Mouse (Mus musculus): Measurements from ENCODE around the gene Svopl. TPM values are rescaled to one million over a fixed set of nuclear protein-coding genes. Genes with fewer than 3 reads are reported as not detected.

Gene Svopl
- total and polyA plus RNA-seq, 3 experiments, result not detected

- TF ChIP-seq JUND (IDR thresholded peaks at IDR 0.05; ENCODE audit: low read depth, low read length) (no peak), MAFK (IDR thresholded peaks at IDR 0.05; ENCODE audit: borderline replicate concordance, low read depth, low read length) (no peak), CTCF (IDR thresholded peaks at IDR 0.05 in 2 of 3, conservative IDR thresholded peaks at IDR 0.05 in 1 of 3; ENCODE audit: control insufficient read depth in 1 of 3, insufficient read depth in 1 of 3, low read depth in 2 of 3, low read length in 3 of 3, poor library complexity in 1 of 3, severe bottlenecking in 1 of 3) (no peak), NELFE (IDR thresholded peaks at IDR 0.05; ENCODE audit: low read depth, low read length) (no peak), TBP (IDR thresholded peaks at IDR 0.05; ENCODE audit: low read depth, low read length) (no peak), POLR2AphosphoS2 (IDR thresholded peaks at IDR 0.05; ENCODE audit: low read length) (no peak), USF1 (IDR thresholded peaks at IDR 0.05; ENCODE audit: low read depth, low read length) (no peak), MEF2A (IDR thresholded peaks at IDR 0.05; ENCODE audit: extremely low read depth, insufficient replicate concordance, low read depth, low read length, poor library complexity, severe bottlenecking) (no peak), CHD1 (IDR thresholded peaks at IDR 0.05; ENCODE audit: low read depth, low read length) (no peak), ELF1 (IDR thresholded peaks at IDR 0.05; ENCODE audit: low read depth, low read length) (no peak), MAZ (IDR thresholded peaks at IDR 0.05; ENCODE audit: low read depth, low read length) (no peak), CHD2 (IDR thresholded peaks at IDR 0.05; ENCODE audit: low read length) (no peak), SIN3A (IDR thresholded peaks at IDR 0.05; ENCODE audit: low read length) (no peak), BHLHE40 (IDR thresholded peaks at IDR 0.05; ENCODE audit: borderline replicate concordance, low read depth, low read length) (no peak), POLR2A (IDR thresholded peaks at IDR 0.05; ENCODE audit: control insufficient read depth in 1 of 2, insufficient read depth in 1 of 2, low read depth in 1 of 2, low read length in 2 of 2, poor library complexity in 1 of 2) (no peak), GABPA (IDR thresholded peaks at IDR 0.05; ENCODE audit: low read depth, low read length) (no peak)
- Histone ChIP-seq H3K79me2 (ENCODE audit: control insufficient read depth, insufficient read depth, low read length, poor library complexity) (no peaks in the 10 kb centered on the region), H3K9ac (ENCODE audit: control insufficient read depth, low read depth, low read length, poor library complexity, severe bottlenecking) (no peak overlapping the region), H3K36me3 (ENCODE audit: control insufficient read depth in 1 of 2, insufficient read depth in 2 of 2, low read length in 2 of 2) (no peaks in the 10 kb centered on the region), H3K4me3 (ENCODE audit: control insufficient read depth in 1 of 2, insufficient read depth in 1 of 2, low read depth in 2 of 2, low read length in 2 of 2) (no peak overlapping the region), H3K4me1 (ENCODE audit: control insufficient read depth in 1 of 2, insufficient read depth in 2 of 2, low read length in 2 of 2) (no peaks in the 10 kb centered on the region), H3K9me3 (replicated peaks; ENCODE audit: insufficient read depth, low read length) (no peaks in the 10 kb centered on the region), H3K27ac (ENCODE audit: control insufficient read depth, low read depth, low read length) (no peak overlapping the region), H3K27me3 (ENCODE audit: control insufficient read depth in 1 of 2, insufficient read depth in 2 of 2, low read length in 2 of 2) (no peaks in the 10 kb centered on the region)
- DNase-seq (ENCODE audit: low read depth, low spot score), result no peak
Observed at GRCm38 (mm10) chr6:38083204-38083603, 36.4 kb upstream of the Svopl start.

- no peak overlapping the region for H3K9ac ChIP-seq (ENCODE audit: control insufficient read depth, low read depth, low read length, poor library complexity, severe bottlenecking)
- no peaks in the 10 kb centered on the region for H3K27me3 ChIP-seq (ENCODE audit: control insufficient read depth in 1 of 2, insufficient read depth in 2 of 2, low read length in 2 of 2)
- no peaks in the 10 kb centered on the region for H3K9me3 ChIP-seq (replicated peaks; ENCODE audit: insufficient read depth, low read length)
- no peaks in the 10 kb centered on the region for H3K4me1 ChIP-seq (ENCODE audit: control insufficient read depth in 1 of 2, insufficient read depth in 2 of 2, low read length in 2 of 2)
- no peak for DNase-seq (ENCODE audit: low read depth, low spot score)
- H3K4me3 ChIP-seq (ENCODE audit: control insufficient read depth in 1 of 2, insufficient read depth in 1 of 2, low read depth in 2 of 2, low read length in 2 of 2), result no peak overlapping the region
- H3K36me3 ChIP-seq (ENCODE audit: control insufficient read depth in 1 of 2, insufficient read depth in 2 of 2, low read length in 2 of 2), result no peaks in the 10 kb centered on the region
- TF ChIP-seq POLR2AphosphoS2 (IDR thresholded peaks at IDR 0.05; ENCODE audit: low read length), result no peak
- no peaks in the 10 kb centered on the region for H3K79me2 ChIP-seq (ENCODE audit: control insufficient read depth, insufficient read depth, low read length, poor library complexity)
- no peak overlapping the region for H3K27ac ChIP-seq (ENCODE audit: control insufficient read depth, low read depth, low read length)
Observed at GRCm38 (mm10) chr6:38081727-38082341, 35.0 kb upstream of the Svopl start.
